Mouse (Mus musculus) cerebellum, adult 9-10 months (tissue): Measurements from ENCODE around the gene Ppm1n.

ENCODE experiments used
- DNase-seq: peaks from one replicate; pipeline ENCODE4 v3.0.0; 2022

The Ppm1n gene

DNA sequence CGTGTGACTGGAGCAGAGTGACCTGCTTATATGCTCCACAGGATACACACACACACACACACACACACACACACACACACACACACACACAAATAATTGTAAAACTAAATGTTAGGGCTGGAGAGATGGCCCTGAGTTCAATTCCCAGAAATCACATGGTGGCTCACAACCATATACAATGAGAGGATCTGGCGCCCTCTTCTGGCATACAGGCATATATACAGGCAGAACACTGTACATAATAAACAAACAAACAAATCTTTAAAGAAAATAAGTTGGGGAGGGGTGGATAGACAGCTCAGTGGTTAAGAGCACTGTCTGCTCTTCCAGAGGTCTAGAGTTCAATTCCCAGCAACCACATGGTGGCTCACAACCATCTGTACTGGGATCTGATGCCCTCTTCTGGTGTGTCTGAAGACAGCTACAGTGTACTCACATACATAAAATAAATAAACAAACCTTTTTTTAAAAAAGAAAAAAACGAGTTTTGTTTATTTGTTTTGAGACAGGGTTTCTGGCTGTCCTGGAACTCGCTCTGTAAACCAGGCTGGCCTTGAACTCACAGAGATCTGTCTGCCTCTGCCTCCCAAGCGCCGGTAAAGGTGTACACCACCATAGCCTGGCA lies 1.9 kb upstream of the Ppm1n start:
- peak; percentile 55 for DNase-seq

DNA sequence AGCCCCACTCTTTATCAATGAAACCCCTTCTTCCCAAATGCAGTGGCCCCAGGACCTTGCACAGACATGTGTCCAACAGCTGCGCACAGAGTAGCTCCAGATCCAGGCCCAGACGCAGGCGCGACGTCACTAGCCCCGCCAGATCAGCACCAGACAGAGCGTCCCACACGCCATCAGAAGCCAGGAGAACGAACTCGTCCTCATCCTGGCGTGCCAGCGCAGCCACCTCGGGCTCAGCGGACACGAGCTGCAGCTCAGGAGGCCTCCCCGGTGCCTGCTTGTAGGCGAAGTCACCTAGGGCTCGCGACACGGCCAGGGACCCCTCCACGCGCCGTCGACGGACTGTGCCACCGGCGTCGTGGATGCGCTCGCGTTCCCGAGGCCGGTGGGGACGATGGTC lies 812 bp downstream of the Ppm1n start:
- DNase-seq, result no peak

DNA sequence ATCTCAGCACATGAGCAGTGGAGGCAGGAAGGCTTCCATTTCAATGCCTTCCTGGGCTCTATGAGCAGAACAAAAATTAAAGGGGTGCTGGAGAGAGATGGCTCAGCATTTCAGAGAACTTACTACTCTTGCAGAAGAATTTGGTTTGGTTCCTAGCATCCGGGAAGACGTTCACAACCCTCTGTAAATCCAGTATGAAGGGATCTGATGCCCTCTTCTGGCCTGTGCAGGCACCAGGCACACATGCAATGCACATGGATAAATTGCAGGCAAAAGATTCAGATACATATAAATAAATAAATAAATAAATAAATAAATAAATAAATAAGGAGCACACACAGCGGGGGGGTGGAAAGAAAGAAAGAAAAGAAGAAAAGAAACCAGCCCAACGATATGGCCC lies 3.6 kb downstream of the Ppm1n start:
- no peak for DNase-seq

DNA sequence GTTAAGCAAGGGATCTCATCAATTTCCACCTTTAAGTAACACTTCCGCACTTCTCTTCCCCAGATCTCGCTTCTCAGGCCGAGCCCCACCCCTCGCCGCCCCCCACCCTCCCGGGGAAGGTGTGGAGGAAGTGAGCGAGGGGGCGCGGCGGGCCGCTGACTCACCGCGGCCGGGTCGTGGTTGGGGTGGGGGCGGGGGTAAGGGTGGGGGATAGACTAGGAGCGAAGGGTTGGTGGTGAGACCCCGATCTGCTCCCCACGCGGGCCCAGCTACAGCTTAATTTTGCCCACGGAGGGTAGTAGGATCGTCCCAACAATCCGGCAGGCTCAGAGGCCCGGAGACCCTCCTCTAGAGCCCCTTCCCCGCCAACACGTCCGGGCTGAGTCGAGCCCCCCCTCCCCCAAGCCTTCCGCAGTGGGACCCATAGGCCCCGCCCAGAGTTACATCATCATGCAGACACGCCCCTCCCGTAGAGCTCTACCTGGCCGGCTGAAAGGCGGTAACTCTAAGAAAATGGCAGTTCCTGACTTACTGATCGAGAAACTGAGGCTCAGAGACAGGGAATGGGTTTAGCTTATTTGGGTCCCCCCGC lies 7.6 kb downstream of the Ppm1n start:
- DNase-seq, result peak; percentile 80

DNA sequence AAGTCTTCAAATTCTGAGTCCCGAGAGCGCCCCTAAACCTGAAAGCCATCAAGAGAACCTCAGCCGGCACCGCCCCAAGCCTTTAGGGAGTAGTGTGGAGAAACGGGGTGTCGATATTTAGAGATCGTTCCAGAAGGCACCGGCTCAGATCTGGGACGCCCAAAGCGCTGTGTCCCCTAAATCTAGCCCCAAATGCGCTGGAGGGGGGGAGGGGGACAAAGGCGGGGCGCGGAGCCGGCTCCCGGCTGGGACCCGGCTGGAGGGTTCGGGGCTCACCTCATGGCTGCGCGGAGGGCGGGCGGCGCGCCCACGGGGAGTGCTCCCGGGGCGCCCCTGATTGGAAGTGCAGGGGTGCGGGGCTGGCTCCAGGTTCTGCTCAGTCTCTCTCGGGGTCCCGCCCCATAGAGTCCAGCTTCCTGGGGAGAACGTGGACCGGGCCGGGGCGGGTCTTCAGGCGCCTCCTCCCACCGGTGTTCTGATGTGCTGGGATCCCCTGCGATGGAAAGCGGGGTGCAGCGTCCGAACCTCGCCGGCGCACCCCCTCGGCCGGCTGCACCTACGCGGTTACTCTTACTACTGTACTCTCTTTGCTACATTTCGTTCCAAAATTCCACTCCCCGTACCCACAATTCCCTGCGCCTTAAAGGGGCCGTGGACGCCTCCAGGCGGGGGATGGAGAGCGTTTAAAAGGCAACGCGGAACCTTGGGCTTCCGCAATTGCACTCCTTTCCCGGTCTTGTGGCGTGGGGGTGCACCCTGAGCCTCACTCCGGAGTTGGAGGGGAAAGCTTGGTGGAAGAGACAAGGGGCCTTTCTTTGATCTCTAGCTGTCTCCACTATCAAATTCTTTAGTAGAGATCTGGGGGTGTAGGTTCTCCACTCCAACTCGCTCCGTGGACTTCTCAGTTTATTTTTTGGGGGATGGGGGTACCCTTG lies 8.4 kb downstream of the Ppm1n start, which contains the start of gene Vasp:
TSS of gene Vasp (minus strand) at position 580 of the 935 bp plus-strand sequence.
- peak; percentile 87 for DNase-seq

DNA sequence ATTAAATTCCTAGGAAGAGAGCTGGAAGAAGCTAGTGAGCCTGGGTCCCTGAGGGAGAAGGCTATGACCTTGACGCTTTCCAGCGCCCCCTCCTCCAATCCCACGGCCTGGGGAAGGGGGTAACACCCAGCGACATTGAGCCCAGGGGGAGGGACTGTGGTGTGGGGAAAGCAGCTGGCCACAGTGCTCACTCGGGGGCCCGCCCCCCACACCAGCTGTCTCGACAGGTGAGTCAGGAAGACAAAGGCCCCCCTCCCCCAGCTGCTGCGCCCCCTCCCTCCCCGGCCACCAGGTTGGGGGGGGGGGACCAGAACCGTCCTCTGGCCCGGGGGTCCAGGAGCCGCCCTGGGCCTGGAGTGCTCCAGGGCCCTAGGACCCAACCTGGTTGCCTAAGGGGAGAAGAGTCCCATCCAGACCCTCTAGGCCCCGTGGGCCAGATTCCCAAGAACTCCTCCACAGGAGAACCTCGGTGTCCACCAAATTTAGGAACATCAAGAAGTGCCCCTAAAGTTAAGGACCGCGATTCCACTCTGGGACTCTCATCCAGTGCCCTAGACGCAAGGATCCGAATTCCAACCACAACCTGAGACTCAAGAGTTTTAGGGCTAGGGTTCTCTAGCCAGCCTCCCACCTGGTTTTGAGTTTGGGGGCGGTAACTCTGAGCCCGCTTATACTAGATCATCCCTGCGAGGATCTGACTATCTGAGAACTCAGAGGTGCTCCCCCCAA lies 9.2 kb downstream of the Ppm1n start:
- DNase-seq, result no peak

DNA sequence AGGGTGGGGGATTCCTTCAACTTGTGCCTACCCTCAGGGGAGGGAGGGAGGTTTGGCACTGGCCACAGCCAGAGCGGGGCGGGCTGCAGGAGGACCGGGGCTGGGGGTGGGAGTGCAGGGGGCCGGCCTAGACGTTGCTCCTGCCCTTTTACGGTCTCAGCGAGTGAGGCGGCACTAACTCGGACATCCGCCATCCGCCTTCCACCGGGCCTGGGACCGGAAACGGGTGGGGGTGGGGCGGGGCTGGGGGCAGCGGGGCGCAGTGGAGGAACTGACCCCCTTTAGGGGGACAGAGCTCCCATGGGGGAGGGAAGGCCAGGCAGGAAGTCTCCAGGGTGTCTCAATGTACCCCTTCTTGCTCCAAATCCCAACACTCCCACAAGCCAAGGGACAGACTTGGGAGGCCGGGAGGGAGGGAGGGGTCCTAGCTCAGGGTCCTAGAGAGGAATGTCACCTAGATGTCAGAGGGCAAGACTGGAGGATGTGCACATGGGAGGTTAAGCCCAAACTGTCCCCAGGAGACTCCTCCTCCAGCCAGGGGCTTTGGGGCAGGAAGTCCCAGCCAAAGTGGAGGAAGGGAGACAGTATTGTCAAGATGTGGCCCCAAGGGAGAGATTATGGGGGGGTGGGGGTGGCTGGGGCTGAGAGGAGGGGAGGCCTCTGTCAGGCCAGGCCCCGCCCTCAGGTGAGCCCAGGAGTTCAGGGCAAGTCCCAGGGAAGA lies 10.0 kb downstream of the Ppm1n start:
- no peak for DNase-seq

DNA sequence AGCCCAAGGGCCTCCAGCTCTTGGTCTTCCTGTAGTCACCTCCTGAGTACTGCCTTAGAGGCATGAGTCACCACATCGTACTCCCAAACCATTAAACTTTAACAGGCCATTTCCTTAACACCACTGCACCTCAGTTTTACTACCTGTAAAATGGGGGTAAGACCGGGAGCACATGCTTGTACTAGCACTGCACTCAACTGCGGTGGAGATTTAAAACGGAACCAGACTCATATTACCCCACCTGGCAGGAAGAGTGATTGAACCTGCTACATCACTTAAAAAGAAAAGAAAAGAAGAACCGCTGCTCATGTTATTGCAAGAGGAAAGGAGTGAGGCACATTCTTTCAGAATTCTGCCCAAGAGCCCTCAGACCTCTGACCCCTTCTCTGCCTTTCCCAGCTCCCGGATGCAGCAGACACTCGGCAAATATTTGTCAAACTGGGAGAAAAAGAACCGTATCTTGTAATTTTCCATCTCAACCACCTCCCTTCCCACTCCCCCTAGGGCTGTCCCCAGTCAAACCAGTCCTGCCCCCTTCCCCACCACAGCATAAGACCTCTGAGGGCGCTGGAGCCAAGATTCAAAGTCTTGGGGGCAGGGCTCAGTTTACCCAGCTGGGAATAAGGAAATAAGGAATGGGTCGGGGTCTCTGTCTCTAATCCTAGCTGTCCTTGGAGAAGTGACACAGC lies 10.7 kb downstream of the Ppm1n start:
- DNase-seq, result no peak

DNA sequence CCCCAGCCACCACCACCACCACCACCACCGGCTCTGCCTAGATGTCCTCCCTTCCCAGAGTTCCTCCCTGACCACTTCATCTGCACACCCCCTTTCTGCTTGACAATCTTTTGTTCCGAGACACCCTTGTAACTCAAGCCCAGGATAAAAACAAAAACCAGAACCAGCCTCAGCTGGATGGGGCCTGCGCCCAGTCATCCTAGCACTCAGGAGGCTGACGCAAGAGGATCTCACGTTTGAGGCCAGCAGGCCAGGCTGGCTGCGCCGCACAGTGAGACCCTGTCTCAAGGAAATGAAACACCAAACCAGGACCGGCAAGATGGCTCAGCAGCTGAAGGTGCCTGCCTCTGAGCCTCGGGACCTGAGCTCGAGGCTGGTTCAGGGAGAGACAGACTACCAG lies 12.8 kb downstream of the Ppm1n start:
- DNase-seq, result no peak

DNA sequence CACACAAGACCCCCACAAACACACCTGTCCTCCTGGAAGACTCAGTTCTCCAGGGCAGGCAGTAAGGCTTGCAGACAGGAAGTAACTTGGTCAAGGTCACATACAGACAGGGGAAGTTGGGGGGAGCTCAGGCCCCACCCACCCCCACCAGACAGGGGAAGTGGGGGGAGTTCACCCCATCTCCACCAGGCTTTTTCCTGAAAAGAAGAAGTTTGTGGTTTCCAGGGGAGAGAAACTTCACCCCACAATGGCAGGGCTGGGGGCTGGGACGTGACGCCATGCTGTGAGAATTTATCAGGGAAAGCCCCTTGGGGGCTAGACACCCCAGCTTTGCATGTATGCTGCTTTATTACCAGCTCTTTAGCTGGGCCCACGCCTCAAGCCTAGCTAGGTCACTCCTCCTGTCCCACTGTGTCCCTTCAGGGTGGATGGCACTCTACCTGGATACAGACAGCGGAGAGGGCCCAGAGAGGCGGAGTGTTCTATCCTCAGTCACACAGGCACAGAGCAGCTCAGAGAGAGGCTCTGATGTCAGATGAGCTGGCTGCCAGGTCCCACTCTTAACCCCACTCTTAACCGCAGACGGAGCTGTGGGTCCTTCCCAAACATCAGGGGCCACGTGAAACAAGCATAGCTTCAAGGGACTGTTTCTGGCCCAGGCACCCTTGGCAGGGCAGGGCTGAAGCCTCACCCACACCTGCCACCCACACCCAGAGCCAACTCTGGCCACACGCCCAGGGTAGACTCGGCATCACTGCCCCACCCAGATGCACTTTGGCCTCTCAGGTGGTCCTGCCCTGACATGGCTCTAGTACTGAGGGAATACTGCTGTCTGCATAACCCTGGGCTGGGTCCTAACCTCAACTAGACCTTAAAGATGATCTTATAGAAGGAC lies 13.7 kb downstream of the Ppm1n start:
- DNase-seq, result no peak

DNA sequence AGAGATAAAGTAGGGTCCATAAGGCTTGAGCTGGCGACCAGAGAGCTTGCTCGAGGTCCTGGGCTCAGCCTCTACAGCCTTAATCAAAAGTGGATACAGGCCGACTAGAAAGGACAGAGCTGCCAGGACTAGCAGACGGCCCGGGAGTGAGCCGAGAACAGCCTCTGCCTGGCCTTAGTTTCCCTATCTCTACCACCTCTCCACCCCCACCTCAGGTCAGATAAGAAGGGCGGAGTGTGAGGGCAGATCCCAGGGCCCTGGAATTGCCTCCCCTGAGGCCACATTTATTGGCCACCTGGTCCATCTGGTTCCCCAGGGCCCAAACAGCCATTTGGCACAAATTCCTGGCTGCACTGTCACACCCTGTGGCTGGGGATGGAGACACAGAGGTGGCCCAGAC lies 14.7 kb downstream of the Ppm1n start:
- DNase-seq, result no peak

DNA sequence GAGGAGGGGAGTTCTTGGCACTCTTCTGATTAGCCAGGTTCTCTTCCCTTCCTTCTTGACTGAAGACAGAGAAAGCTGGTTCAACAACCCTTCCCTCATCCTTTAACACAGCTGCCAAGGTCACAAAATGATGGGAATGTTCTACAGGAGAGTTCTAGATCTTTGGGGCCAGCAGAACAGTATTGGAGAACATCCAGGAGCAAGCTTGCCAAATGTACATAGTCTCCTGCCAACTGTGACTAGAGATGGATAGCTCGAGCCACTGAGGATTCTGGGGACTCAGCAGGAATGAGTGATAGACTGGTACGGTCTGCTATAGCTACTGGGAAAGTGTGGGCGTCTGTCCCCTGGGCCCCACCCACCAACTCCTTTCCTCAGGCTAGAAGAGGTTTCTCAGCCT lies 21.5 kb downstream of the Ppm1n start:
- no peak for DNase-seq

DNA sequence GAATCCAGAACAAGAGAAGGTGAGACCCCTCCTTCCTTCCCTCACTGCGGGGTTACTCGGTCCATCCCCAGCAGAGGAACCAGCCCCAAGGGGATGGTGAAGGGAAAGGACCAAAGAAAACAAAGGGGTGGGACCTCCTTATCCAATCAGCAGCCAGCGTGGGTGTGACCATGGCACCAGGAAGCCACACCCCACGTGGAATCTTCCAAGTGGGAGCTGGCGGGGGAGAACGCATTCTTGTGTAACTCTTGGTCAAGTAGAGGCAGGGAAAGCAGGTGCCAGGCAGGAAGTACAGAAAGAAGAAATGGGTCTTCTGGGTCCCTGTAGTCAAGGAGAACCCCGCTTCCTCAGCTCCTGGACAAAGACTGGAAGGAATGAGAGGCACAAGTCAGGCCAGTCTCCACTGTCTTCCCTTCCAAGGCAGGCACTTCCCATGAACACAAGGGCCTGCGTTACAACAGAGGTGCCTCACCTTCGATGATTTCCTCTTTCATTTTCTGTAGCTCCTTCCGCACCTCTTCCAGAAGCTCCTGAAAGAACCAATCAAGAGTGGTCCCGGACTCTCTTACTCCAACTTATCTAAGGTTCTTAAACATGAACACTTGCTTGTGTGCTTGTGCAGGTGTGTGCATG lies 22.4 kb downstream of the Ppm1n start:
- no peak for DNase-seq

DNA sequence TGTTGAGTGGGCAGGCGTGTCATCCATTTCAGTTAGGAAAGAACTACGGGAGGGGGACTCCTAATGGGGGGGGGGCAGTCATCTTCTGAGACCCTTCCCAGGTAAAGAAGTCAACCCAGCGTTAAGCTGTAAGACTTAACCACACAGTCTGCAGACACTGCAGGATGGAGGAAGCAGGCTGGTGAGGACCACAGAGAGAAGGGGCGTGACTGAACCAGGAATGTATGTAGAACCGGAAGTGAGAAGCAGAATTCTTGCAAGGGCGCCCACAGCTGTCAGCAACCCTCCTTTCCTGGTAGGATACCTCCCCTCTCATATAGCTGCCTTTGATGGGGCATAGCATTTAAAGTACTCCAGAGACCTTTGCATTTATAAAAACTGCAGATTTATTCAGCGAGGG lies 23.3 kb downstream of the Ppm1n start:
- no peak for DNase-seq

DNA sequence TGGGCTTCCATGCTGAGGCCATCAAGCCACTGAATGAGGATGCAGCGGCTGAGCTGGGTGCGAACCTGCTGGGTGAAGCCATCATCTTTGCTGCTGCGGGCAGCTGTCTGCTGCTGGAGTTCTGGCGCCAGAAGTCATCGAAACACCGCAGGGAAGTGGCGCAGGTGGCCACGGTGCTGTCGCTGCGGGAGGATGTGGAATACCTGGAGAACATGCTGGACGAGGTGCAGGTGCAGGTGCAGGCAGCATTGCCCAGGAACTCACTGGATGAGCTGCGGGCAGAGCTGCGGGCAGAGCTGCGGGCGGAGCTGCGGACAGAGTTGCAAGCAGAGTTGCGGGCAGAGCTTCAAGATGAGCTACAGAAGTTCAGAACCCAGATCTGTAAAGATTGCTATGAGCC lies 24.5 kb downstream of the Ppm1n start:
- DNase-seq, result no peak

DNA sequence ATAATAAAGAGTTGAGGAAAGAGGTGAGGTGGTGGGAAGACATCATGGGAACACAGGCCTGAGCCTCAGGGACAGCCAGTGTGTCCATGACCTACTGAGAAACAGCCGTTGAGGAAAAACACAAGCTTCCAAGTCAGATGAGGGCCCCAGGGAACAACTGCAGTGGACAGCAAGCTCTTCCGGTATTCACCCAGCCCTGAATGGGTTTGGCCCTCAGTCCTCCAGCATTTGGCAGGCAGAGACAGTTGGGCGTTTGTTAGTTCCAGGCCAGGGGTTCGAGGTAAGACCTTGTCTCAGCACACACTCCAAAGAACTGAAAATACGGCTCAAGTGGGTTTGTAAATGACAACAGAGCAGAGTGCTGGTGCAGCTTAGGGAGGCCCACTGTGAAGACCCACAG lies 26.4 kb downstream of the Ppm1n start:
- no peak for DNase-seq

DNA sequence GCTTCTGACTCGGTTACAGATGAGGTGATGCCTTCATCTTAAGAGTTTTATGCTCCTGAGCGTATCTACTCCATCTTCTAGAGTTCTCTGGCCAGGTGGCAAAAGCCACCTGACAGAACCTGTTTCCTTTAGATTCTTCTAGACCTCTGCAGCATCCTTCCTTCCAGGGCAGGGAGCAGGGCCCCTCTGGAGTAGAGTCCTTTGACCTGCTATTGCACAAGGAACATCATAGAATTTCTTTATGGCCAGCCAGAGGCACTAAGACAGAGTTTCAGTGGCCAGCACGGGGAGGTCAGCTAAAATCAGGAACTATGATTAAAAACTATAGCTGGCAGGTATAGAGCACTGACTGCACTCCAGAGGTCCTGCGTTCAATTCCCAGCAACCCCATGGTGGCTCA lies 27.8 kb downstream of the Ppm1n start:
- DNase-seq, result no peak

DNA sequence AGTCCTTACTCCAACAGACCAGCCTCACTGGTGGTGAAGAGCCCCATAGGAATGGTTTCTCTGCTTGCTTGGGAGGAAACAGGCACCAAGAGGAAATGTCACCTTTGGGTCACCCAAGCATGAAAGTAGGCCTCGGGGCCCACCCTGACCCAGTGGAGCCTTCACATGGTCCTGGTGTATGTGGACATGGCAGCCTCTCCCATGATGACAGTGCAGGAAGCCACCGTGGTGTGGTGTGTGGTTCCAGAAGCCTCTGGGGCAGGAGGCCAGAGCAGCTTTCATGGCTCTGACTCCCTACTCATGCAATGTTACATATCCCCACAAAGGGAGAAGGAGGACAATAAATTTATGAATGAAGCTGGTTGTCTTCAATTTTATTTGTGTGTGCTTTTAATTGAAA lies 32.4 kb downstream of the Ppm1n start:
- no peak for DNase-seq

DNA sequence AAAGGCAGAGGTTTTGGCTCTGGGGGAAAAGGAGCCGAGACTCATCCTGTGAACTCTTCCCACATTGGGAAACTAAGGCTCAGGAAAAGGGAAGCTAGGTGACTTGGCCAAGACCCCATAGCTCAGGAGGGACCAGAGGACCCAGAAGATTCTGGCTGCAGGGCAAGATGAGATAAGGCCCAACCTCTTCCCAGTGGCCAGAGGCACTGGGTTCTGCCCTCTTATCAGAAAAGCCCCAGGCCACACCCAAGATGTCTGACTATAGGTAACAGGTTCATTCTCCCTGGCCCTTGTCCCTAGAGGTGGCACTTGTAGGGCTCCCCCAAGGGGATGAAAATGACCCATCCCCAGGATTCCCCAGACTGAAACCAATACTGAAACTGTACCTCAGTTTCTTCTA lies 33.0 kb downstream of the Ppm1n start:
- no peak for DNase-seq

DNA sequence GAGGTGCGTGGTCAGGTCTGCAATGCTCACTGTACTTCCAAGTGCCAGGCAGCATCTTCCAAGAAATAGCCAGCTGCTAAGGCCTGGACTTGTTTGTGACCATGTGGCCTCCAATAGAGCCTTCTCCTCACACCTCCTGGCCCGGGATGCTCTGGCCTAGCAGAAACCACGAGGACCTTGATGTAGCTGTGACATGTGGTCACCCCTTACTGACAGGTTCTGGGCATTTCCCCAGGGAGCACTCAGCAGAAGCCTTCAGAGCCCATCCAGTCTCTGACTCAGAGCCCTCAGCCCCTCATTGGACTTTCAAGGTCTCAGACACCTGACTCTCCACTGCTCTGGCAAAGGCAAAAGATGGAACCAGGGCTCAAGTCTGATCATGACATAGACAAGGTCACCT lies 34.8 kb downstream of the Ppm1n start:
- no peak for DNase-seq

DNA sequence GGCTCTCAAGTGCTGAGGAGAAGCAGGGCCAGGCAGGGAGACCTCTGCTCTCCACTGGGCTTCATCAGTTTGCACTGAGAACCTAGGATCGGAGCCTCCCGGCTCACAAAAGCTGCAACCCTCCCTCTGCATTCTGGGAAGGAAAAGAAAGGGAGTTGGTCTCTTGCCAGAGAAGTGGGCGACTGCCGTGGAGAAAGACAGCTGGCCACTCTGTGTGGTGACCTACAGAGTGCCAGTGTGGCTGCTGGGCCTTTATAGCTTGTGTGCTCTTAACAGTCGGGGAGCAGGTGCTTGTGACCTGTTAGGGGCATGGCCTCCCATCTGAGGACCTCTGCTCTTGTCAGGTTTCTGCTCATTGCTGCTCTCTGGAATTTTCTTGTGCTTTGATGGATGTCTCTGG lies 36.0 kb downstream of the Ppm1n start:
- no peak for DNase-seq
